Mouse (Mus musculus): ENCODE data around the gene Tmem273. TPM values are rescaled to one million over a fixed set of nuclear protein-coding genes. Genes with fewer than 3 reads are reported as not detected.

Gene Tmem273
- total and polyA plus RNA-seq, 3 experiments = not detected

- Histone ChIP-seq H3K9me3 (replicated peaks) (peaks cover 14% of the 10 kb centered on the region), H3K27me3 (ENCODE audit: insufficient read depth, low read length) (no peaks in the 10 kb centered on the region), H3K36me3 (replicated peaks) (no peaks in the 10 kb centered on the region), H3K4me3 (ENCODE audit: low read depth, low read length) (no peak overlapping the region), H3K4me1 (ENCODE audit: insufficient read depth, low read depth, low read length) (no peaks in the 10 kb centered on the region)
- DNase-seq (ENCODE audit: low spot score) (no peak), ATAC-seq (ENCODE audit: extremely low read depth, insufficient number of reproducible peaks, low FRiP score, poor library complexity, severe bottlenecking) (no peak)
- TF ChIP-seq GATA1 (IDR thresholded peaks at IDR 0.05; ENCODE audit: borderline replicate concordance, low read length) (no peak), POLR2AphosphoS5 (IDR thresholded peaks at IDR 0.05; ENCODE audit: insufficient replicate concordance, low read depth, low read length) (no peak), CTCF (IDR thresholded peaks at IDR 0.05; ENCODE audit: low read depth, low read length) (no peak), TAL1 (conservative IDR thresholded peaks at IDR 0.05; ENCODE audit: low read depth, low read length) (no peak), GATA2 (IDR thresholded peaks at IDR 0.05; ENCODE audit: borderline replicate concordance, low read depth, low read length) (no peak)
These were observed 56.3 kb downstream of the Tmem273 start for GRCm38 (mm10) chr14:32842052-32842451.

GRCm38 (mm10) chr14:32854059-32854458 lies 68.3 kb downstream of the Tmem273 start:
- Histone ChIP-seq H3K36me3 (replicated peaks) (no peaks in the 10 kb centered on the region), H3K9me3 (replicated peaks) (peaks cover 45% of the 10 kb centered on the region), H3K4me1 (ENCODE audit: insufficient read depth, low read depth, low read length) (no peaks in the 10 kb centered on the region), H3K27me3 (ENCODE audit: insufficient read depth, low read length) (no peaks in the 10 kb centered on the region), H3K4me3 (ENCODE audit: low read depth, low read length) (no peak overlapping the region)
- DNase-seq (ENCODE audit: low spot score) = no peak
- TF ChIP-seq GATA1 (IDR thresholded peaks at IDR 0.05; ENCODE audit: borderline replicate concordance, low read length) (no peak), TAL1 (conservative IDR thresholded peaks at IDR 0.05; ENCODE audit: low read depth, low read length) (no peak), GATA2 (IDR thresholded peaks at IDR 0.05; ENCODE audit: borderline replicate concordance, low read depth, low read length) (no peak), CTCF (IDR thresholded peaks at IDR 0.05; ENCODE audit: low read depth, low read length) (no peak), POLR2AphosphoS5 (IDR thresholded peaks at IDR 0.05; ENCODE audit: insufficient replicate concordance, low read depth, low read length) (no peak)
- ATAC-seq (ENCODE audit: extremely low read depth, insufficient number of reproducible peaks, low FRiP score, poor library complexity, severe bottlenecking) = no peak

GRCm38 (mm10) chr14:32856246-32856645 lies 70.5 kb downstream of the Tmem273 start:
- Histone ChIP-seq H3K4me1 (ENCODE audit: insufficient read depth, low read depth, low read length) (no peaks in the 10 kb centered on the region), H3K4me3 (ENCODE audit: low read depth, low read length) (no peak overlapping the region), H3K9me3 (replicated peaks) (peaks cover 64% of the 10 kb centered on the region), H3K36me3 (replicated peaks) (no peaks in the 10 kb centered on the region), H3K27me3 (ENCODE audit: insufficient read depth, low read length) (no peaks in the 10 kb centered on the region)
- ATAC-seq (ENCODE audit: extremely low read depth, insufficient number of reproducible peaks, low FRiP score, poor library complexity, severe bottlenecking) = no peak
- no peak for TF ChIP-seq GATA1 (IDR thresholded peaks at IDR 0.05; ENCODE audit: borderline replicate concordance, low read length)
- TF ChIP-seq POLR2AphosphoS5 (IDR thresholded peaks at IDR 0.05; ENCODE audit: insufficient replicate concordance, low read depth, low read length) = no peak
- TF ChIP-seq TAL1 (conservative IDR thresholded peaks at IDR 0.05; ENCODE audit: low read depth, low read length) = no peak
- TF ChIP-seq GATA2 (IDR thresholded peaks at IDR 0.05; ENCODE audit: borderline replicate concordance, low read depth, low read length) = no peak
- TF ChIP-seq CTCF (IDR thresholded peaks at IDR 0.05; ENCODE audit: low read depth, low read length) = no peak
- DNase-seq (ENCODE audit: low spot score) = no peak

GRCm38 (mm10) chr14:32856681-32857328 lies 71.0 kb downstream of the Tmem273 start, which contains the start of gene Vstm4:
Gene Vstm4 (plus strand): TSS chr14:32856756.
- Histone ChIP-seq H3K4me3 (ENCODE audit: low read depth, low read length) (no peak within 1 kb of the TSS), H3K27me3 (ENCODE audit: insufficient read depth, low read length) (no peaks in the 10 kb centered on the region), H3K9me3 (replicated peaks) (peaks cover 69% of the 10 kb centered on the region), H3K4me1 (ENCODE audit: insufficient read depth, low read depth, low read length) (no peaks in the 10 kb centered on the region), H3K36me3 (replicated peaks) (no peaks in the 10 kb centered on the region)
- TF ChIP-seq POLR2AphosphoS5 (IDR thresholded peaks at IDR 0.05; ENCODE audit: insufficient replicate concordance, low read depth, low read length) = no peak
- no peak for TF ChIP-seq GATA2 (IDR thresholded peaks at IDR 0.05; ENCODE audit: borderline replicate concordance, low read depth, low read length)
- TF ChIP-seq GATA1 (IDR thresholded peaks at IDR 0.05; ENCODE audit: borderline replicate concordance, low read length) = no peak
- TF ChIP-seq CTCF (IDR thresholded peaks at IDR 0.05; ENCODE audit: low read depth, low read length) = no peak
- no peak for TF ChIP-seq TAL1 (conservative IDR thresholded peaks at IDR 0.05; ENCODE audit: low read depth, low read length)
- DNase-seq (ENCODE audit: low spot score) (no peak), ATAC-seq (ENCODE audit: extremely low read depth, insufficient number of reproducible peaks, low FRiP score, poor library complexity, severe bottlenecking) (no peak)

GRCm38 (mm10) chr14:32858361-32858760 lies 72.6 kb downstream of the Tmem273 start:
- peaks cover 79% of the 10 kb centered on the region for H3K9me3 ChIP-seq (replicated peaks)
- ATAC-seq (ENCODE audit: extremely low read depth, insufficient number of reproducible peaks, low FRiP score, poor library complexity, severe bottlenecking) = no peak
- H3K36me3 ChIP-seq (replicated peaks) = no peaks in the 10 kb centered on the region
- TF ChIP-seq GATA2 (IDR thresholded peaks at IDR 0.05; ENCODE audit: borderline replicate concordance, low read depth, low read length) (no peak), POLR2AphosphoS5 (IDR thresholded peaks at IDR 0.05; ENCODE audit: insufficient replicate concordance, low read depth, low read length) (no peak), CTCF (IDR thresholded peaks at IDR 0.05; ENCODE audit: low read depth, low read length) (no peak), TAL1 (conservative IDR thresholded peaks at IDR 0.05; ENCODE audit: low read depth, low read length) (no peak), GATA1 (IDR thresholded peaks at IDR 0.05; ENCODE audit: borderline replicate concordance, low read length) (no peak)
- H3K27me3 ChIP-seq (ENCODE audit: insufficient read depth, low read length) = no peaks in the 10 kb centered on the region
- H3K4me3 ChIP-seq (ENCODE audit: low read depth, low read length) = no peak overlapping the region
- DNase-seq (ENCODE audit: low spot score) = no peak
- H3K4me1 ChIP-seq (ENCODE audit: insufficient read depth, low read depth, low read length) = no peaks in the 10 kb centered on the region

- no peak for TF ChIP-seq POLR2AphosphoS5 (IDR thresholded peaks at IDR 0.05; ENCODE audit: insufficient replicate concordance, low read depth, low read length)
- no peak for DNase-seq (ENCODE audit: low spot score)
- no peak overlapping the region for H3K4me3 ChIP-seq (ENCODE audit: low read depth, low read length)
- H3K36me3 ChIP-seq (replicated peaks) = no peaks in the 10 kb centered on the region
- no peaks in the 10 kb centered on the region for H3K27me3 ChIP-seq (ENCODE audit: insufficient read depth, low read length)
- peaks cover 86% of the 10 kb centered on the region for H3K9me3 ChIP-seq (replicated peaks)
- no peaks in the 10 kb centered on the region for H3K4me1 ChIP-seq (ENCODE audit: insufficient read depth, low read depth, low read length)
- no peak for ATAC-seq (ENCODE audit: extremely low read depth, insufficient number of reproducible peaks, low FRiP score, poor library complexity, severe bottlenecking)
These were observed 73.3 kb downstream of the Tmem273 start for GRCm38 (mm10) chr14:32858941-32859510.

All from G1E (cell line).